Mouse (Mus musculus): ENCODE measurements around the gene Atf7.

Gene Atf7

GRCm38 (mm10) chr15:102516293-102516692 lies 109.0 kb downstream of the Atf7 start:
- no peak for DNase-seq (ENCODE audit: low spot score in 2 of 2)

GRCm38 (mm10) chr15:102515791-102516190 lies 109.5 kb downstream of the Atf7 start:
- DNase-seq (ENCODE audit: low spot score in 2 of 2), result no peak

- no peak for DNase-seq (ENCODE audit: low spot score in 2 of 2)
Measured at GRCm38 (mm10) chr15:102515261-102515660, 110.0 kb downstream of the Atf7 start.

GRCm38 (mm10) chr15:102513004-102513403 lies 112.3 kb downstream of the Atf7 start:
- no peak for DNase-seq (ENCODE audit: low spot score in 2 of 2)

- no peak for DNase-seq (ENCODE audit: low spot score in 2 of 2)
Measured at GRCm38 (mm10) chr15:102512471-102512870, 112.8 kb downstream of the Atf7 start.

GRCm38 (mm10) chr15:102512010-102512409 lies 113.3 kb downstream of the Atf7 start:
- no peak for DNase-seq (ENCODE audit: low spot score in 2 of 2)

- DNase-seq (ENCODE audit: low spot score in 2 of 2), result no peak
Measured at GRCm38 (mm10) chr15:102511285-102511833, 113.9 kb downstream of the Atf7 start.

GRCm38 (mm10) chr15:102510590-102511284 lies 114.5 kb downstream of the Atf7 start:
- DNase-seq (ENCODE audit: low spot score in 2 of 2), result peak; percentile 85 to 90

GRCm38 (mm10) chr15:102510110-102510509 lies 115.2 kb downstream of the Atf7 start:
- peak in 1 of 2 experiments; percentile 40 for DNase-seq (ENCODE audit: low spot score in 2 of 2)

GRCm38 (mm10) chr15:102508336-102508735 lies 116.9 kb downstream of the Atf7 start:
- no peak for DNase-seq (ENCODE audit: low spot score in 2 of 2)

GRCm38 (mm10) chr15:102507561-102507960 lies 117.7 kb downstream of the Atf7 start:
- DNase-seq (ENCODE audit: low spot score in 2 of 2), result no peak

GRCm38 (mm10) chr15:102506864-102507263 lies 118.4 kb downstream of the Atf7 start:
- no peak for DNase-seq (ENCODE audit: low spot score in 2 of 2)

GRCm38 (mm10) chr15:102506464-102506830 lies 118.8 kb downstream of the Atf7 start:
- no peak for DNase-seq (ENCODE audit: low spot score in 2 of 2)

GRCm38 (mm10) chr15:102505770-102506463 lies 119.3 kb downstream of the Atf7 start:
- no peak for DNase-seq (ENCODE audit: low spot score in 2 of 2)

- DNase-seq (ENCODE audit: low spot score in 2 of 2), result no peak
Measured at GRCm38 (mm10) chr15:102505073-102505769, 120.0 kb downstream of the Atf7 start.

GRCm38 (mm10) chr15:102503924-102504782 lies 121.1 kb downstream of the Atf7 start:
- no peak for DNase-seq (ENCODE audit: low spot score in 2 of 2)

GRCm38 (mm10) chr15:102503447-102503846 lies 121.8 kb downstream of the Atf7 start, which contains the start of gene Gm10337:
Gene Gm10337 (plus strand): TSS chr15:102503722.
- no peak for DNase-seq (ENCODE audit: low spot score in 2 of 2)

- DNase-seq (ENCODE audit: low spot score in 2 of 2), result no peak
Measured at GRCm38 (mm10) chr15:102502254-102502840, 122.9 kb downstream of the Atf7 start.

GRCm38 (mm10) chr15:102501084-102501814 lies 124.0 kb downstream of the Atf7 start:
- no peak for DNase-seq (ENCODE audit: low spot score in 2 of 2)

GRCm38 (mm10) chr15:102500479-102500878 lies 124.8 kb downstream of the Atf7 start:
- no peak for DNase-seq (ENCODE audit: low spot score in 2 of 2)
